Mouse (Mus musculus) cerebral cortex, adult 2 months (tissue): Measurements from ENCODE around the gene Cox10.

ENCODE experiments used
- whole genome bisulfite sequencing: fragments of 180-500 bp; shearing (Covaris S2); methylation state at CpG from one replicate; pipeline ENCODE4 v1.1.7; 2018; 5-methylcytosine and 5-hydroxymethylcytosine counted together

Gene Cox10

DNA sequence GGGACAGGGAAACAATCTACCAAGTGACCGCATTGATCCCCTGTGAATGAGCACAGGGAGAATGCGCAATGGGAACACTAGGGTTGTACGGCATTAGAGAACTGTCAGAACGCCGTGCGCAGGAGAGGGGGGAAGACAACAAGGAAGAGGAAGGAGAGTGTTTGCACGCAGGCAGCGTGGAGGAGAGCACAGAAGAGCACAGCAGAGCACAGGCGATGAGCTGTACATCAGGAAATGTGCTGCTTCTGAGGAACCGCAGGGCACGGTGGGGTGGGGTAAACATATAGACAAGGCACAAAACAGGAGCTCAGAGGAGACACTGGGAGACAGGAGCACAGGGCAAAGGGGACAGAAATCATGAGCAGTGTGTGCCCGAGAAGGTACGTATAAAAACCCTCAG is 31.8 kb downstream of the Cox10 start:
- 81% methylated on average over 13 of the region's 13 CpGs for WGBS

DNA sequence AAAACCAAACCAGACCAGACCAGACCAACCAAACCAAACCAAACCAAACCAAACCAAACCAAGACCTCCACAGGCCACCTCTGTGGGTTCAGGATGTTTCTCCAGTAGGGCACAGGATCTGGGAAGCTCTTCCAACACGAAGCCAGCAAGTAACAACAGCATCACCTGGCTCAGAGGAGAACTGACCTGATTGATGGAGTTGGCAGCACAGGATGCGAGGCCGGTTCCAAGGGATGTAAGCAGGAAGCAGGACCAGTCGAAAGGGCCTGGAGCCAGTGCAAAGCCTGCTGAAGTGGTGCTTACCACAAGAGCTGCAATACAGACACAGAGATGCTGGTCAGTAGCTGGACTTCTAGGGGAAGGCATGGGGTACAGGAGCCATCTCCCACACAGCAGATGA is 34.2 kb downstream of the Cox10 start:
- 89% methylated on average over 4 of the region's 4 CpGs for WGBS

DNA sequence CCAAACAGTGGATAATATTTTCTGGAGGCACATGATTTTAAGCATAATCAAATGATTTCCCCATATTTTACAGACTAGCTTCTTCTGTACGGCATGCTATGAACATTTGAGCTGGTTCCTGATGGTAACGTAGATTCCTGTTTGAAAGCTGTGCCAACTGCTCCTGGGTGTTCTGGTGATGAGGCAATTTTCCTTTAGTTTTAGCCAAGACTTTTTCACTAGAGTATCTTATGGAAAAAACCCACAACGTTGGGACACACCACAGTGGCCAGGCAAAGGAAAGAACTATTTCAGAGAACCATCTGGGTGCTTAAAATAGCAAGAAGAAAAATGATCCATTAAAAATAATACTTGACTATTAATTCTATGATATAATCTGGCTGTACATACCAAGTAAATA is 35.2 kb downstream of the Cox10 start:
- WGBS: 64% methylated on average over 3 of the region's 3 CpGs

DNA sequence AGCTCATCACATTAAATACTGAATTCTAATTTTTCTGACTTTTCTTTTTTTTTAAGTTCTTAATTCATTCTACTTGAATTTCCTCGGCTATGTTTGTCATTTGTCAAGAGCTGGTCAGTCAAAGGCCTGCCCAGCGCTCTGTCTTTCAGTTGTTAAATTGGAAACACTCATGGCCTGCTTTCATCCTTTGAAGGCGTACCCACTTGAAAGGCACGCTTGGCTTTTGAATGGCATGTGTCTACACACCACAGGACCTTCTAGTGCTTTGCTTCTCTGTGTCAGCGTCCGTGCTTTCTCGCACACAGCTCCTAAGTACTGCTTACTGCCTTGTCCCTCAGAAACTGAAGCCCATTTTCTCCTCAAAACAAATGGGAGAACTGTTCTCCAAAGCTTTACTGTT is 38.0 kb downstream of the Cox10 start:
- WGBS: 81% methylated on average over 7 of the region's 7 CpGs

DNA sequence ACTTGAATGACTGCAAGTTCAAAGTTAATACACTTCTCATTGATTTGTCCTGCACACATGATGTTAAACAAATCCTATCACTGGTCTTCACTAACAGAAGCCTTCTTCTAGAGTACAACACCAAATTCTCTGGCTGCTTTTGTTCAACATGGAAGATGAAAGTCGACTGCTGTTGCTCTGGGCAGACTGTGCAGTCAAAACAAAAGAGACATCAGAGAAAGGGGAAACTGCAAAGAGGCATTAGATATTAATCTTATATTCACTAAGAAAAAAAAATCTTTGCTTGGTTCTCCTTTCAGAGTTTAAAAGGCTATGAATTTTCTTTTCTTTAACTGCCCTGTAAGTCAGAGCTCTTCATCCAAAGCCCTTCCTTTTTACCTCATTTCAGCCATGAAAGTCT is 39.7 kb downstream of the Cox10 start:
- 65% methylated on average over 1 of the region's 1 CpGs for WGBS

DNA sequence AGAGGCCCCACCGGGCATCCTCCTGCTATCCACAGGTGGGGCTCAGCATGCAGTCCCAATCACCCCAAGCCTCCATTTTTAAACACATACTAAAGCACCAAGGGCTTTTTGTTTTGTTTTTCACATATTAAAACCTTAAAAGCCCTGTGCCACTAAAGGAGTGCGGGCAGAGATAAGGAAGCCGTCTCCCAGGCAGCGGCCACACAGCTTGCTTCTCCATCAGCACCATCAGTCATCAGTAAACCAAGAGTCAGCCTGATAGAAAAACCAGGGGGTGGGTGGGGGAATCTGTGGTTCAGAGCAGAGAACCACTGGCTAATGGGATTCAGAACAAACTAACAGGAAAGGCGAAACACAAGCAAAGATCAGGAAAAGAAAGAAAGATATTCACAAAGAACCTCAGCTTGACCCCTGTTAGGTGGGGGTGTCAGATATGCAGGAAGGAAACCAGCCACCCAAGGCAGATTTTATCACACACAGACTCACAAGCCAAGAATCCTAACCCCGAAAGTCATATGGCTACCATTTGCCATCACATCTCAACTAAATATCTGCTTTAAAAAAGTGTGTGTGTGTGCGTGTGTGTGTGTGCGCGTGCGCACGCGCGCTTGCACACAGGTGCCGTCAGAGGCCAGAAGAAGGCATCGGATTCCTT is 41.7 kb downstream of the Cox10 start:
- WGBS: 89% methylated on average over 15 of the region's 15 CpGs

DNA sequence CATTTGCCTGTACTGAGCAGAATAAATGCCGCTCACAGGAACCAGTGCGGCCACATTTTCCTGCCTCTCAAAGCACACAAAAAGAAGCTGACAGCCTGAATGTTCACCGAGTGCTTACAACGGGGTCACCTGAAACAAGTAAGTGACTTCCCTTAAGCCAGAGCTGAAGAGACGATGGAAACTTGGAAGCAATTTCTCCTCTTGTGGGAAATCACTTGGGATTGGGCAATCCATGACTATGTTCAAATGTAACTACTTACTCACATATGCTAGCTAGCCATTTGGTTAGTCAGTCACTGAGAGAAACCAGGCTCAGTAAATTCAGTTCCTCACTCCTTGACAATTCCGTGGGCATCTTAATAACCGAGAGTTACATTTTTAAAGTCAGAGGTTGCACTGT is 43.0 kb downstream of the Cox10 start:
- whole genome bisulfite sequencing: 86% methylated on average over 7 of the region's 7 CpGs

DNA sequence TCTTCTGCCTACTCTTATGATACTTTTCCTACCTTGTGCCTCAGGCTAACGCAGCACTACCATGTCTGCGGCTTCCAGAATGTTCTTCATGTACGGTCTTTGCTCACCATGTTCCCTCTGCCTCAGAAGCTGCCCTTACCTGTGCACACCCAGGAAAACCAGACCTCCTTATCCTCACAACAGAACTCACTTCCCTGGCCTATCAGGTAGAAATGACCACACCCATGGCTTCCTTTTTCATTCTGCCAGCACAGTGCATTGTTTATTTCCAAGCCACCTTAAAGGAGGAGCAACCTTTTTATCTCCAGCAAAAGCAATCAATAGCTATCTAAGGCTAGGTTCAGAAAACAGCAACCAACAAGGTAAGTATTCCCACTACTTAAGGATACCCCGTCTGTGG is 43.6 kb downstream of the Cox10 start:
- 97% methylated on average over 4 of the region's 4 CpGs for WGBS

DNA sequence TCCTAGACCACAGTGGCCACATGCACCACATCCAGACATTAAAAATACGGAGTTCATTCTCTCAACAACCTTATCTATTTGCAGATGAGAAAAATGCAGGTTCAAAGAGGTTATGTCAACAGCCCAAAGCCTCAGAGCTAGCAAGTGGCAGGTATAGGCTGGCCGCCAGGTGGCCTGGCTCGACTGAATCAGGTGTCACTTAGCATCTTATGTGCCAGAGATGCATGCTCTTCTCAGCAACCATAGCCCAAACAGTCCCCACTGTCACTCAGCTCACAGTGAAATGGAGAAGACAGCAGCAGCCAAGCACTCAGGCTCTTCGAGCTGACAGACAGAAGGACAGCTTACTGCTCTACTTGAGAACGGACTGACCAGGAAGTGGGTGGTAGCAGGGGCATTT is 44.6 kb downstream of the Cox10 start:
- WGBS: 83% methylated on average over 5 of the region's 5 CpGs

DNA sequence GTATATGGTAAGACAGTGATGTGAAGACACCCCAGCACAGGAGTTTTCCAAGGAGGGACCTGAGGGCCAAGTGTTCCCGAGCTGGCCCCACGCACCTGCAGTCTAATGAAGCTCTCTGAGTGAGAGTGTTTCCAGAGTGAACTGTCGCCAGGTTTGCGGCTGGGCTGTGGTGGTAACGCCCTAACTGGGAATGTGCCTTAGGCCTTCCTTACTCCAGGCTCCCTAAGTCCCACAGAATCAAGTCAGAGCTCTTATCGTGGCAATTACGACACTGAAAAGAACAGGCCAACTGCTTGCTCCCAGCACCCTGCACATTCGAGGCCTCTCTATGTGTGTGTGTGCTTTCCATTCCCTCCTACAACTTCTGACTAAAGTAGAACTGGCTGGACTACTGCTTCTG is 51.8 kb downstream of the Cox10 start:
- WGBS: 73% methylated on average over 8 of the region's 8 CpGs

DNA sequence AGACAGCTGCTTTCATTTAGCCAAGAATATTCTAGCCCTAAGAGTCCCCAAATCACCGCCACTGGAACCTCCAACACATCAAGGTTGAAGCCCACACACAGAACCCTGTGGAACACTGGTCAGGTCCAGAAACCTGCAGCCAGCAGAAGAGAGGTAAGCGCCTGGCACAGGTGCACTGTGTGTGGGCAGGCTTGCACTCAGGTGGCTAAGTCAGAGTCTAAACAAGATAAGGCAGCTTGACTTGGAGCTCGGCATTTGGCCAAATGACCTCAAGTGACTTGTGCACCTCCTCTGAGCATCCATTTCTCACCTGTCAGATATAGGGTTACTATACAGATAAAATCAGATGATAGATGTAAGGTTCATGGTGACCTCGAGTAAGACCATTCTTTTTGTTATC is 53.4 kb downstream of the Cox10 start:
- 93% methylated on average over 4 of the region's 4 CpGs for WGBS

DNA sequence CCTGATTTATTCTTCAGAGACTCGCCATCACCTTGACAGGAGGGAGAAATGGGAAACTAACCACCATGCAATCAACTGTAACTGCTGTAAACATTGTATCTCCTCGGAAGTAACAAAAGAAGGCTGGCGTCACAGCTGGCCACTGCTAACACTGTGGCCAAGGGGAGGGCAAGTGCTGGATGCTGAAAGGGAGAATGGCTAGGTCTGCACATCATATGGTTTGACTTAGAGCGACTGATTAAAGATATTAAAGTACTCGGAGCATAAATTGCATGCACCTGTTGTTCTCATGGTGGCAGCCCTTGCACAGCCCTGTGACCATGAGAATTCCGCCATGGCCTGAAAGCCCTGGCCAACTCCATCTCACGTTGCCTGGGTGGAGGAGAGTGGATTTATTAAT is 54.7 kb downstream of the Cox10 start:
- 85% methylated on average over 7 of the region's 7 CpGs for WGBS

DNA sequence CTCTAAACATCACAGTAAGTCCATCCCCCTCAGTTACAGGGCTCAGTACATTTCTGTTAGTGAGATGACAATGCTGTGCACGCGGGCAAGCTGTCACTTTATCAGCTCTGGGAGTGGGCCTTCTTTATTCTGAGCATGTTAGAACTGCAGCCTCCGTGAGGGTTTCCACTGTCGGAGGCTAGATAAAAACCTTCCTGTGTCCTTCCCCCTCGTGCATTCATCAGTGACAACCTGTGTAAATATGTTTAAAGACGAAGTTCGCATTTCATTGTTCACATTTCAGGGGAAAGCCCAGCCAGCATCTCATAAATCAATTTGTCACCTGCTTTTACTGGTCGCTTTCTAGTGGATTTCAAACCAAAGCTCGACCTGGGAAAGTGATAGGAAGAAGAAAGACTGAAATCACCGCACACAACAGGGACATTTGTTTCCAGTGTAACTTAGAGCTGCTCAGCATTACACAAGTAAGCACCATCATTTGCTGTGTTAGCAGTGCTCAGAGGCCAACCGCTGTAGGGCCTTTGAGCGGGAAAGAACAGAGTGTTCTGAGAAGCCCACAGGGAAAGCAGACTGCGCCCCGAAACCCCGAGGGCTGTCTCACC is 55.8 kb downstream of the Cox10 start:
- WGBS: 75% methylated on average over 15 of the region's 15 CpGs

DNA sequence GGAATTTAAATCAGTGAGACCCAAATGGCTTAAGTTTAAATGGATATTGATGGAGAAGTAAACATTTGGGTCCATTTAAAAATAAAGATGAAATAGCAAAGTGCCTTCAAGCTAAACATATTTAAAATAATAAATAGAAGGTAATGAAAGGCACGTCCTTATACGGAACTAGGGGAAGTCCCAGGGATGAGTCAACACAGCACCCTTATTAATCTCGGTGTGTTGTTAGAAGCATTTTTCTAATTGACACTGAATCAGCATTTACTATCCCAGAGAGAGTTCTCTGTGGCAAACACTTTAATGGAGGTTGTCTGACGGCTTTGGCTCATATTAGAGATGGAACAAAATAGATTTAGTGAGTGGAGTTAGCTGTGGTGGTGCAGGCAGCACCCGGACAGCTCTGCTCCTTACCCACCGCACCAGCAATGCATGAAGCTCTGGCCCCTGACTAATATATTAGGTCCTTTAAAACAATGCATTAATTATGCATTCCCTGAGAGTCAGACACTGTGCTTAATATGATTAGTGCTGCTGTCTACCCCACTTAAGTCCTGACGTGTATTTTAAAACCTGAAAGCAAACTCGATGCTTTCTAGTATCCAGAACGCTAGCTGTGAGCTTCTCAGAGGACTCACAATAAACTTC is 56.7 kb downstream of the Cox10 start:
- WGBS: 61% methylated on average over 9 of the region's 9 CpGs

DNA sequence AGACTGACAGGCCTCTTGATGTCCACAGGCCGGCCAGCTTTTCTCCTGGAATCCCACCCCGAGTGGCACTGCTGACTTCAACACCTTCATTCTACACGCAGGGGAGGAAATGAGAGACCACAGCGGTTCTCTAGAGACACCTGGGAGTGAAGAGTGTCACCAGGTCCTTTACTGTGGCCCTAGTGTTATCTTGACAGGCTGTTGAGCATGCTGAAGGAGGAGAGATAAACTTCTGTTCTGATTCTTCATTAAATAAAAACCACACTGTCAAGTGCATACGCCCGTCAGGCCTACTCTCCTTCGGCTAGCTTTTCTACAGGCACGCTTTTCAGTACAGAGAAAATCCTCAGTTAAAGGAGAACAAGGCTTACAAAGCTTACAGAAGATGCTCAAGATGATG is 60.0 kb downstream of the Cox10 start:
- WGBS: 97% methylated on average over 8 of the region's 8 CpGs

DNA sequence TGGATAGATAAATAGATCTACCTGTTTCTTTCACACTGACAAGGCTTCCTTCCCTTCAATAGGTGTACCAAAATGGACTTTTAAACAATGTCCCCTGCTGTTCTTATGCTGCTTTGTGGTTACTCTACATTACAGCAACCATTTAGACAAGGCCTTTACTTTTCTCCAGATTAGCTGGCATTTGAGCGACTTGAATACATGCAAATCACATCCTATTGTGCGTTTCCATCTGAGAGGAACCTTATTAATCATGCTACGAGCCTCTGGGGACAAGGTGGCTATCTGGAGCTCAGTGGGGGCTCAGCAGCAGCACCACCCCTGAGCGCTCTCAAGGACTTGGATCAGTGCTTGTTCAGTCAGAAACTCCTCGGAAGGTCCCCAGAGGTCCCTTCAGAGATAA is 61.1 kb downstream of the Cox10 start:
- WGBS: 84% methylated on average over 5 of the region's 5 CpGs

DNA sequence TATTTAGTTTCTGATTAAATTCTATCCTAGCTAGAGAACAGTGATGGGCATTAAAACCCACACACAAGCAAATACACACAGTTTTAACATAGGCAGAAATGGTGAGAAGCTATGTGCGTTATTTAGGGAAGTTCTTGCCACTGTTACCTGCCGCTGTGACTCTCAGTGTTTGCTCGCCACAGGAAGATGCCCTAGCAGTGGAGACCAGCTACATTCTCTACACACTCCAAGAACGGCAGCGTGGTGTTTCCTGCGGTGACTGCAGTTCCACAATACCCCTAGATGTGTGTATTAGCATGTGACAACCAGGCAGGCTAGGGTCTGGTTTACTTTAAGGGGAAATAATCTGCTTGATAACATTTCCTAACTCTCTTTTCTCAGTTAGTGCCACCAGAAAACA is 64.0 kb downstream of the Cox10 start:
- 91% methylated on average over 6 of the region's 6 CpGs for WGBS

DNA sequence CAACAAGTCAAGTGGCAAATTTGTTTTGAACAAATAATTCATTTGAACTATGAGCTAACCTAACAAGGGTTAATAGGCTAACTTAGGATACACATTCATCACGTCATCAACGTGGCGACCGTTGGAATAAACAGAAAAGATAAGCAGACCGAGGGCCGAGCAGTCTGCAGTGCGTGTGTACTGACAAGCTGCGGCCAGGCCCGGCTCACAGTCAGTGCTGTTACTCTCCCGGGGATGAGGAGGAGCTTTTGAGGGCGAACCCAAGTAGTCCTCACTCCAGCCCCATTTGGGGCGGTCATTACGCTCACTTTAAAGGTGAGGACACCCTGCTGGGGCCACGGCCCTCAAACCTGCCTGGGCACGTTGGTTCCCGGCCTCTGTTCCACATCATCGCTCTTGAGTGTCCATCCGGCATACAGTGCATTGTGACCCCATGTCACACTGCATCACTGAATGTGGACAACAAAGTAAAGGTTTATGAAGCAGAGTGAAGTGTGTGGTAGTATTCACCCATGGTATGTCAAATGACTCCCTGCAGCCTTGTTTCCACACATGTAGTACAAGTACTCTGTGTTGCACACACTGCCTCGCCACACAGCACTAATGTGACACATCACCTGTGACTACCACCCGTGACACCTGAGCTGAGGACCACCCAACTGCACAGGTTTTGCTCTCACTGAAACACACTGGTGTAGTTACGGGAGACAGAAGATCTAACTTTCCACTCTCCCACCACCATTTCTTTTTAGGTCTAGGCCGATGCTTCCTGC is 68.4 kb downstream of the Cox10 start:
- WGBS: 89% methylated on average over 22 of the region's 22 CpGs

DNA sequence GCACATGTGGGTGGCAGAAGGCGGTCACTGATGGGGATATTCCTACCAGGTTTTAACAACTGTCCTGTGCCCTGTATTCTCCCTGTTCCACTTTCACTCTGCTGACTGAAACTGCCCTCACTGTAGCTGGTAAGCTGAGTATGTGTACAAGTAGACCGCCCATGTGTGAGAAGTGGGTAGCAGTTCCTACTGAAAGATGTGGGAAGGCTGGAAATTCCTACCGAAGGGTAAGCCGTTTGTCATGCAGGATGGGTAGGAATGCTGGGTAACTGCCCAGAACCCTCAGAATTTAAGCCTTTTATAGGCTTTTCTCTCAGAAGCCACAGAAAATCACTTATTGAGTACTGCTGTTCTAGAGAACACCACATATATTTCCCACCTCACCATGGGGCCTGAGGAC is 75.1 kb downstream of the Cox10 start:
- WGBS: 47% methylated on average over 4 of the region's 4 CpGs

DNA sequence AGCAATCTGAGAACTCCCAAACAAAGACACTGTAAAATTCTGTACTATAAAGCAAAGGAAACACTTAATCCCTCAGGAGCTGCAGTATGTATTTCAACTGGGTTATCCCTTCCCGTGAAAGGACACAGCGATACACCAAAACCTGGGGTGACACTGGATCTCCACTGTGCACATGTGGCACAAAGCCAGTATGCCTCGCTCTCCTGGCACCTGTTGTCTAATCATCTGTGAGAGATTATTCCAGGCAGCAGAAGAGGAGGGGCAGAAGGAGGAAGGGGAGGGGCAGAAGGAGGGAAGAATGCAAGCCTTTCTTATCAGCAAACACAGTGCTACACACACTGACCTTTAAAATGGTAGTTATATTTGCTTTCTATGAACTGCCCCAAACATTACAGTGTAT is 75.8 kb downstream of the Cox10 start:
- 58% methylated on average over 3 of the region's 3 CpGs for WGBS

DNA sequence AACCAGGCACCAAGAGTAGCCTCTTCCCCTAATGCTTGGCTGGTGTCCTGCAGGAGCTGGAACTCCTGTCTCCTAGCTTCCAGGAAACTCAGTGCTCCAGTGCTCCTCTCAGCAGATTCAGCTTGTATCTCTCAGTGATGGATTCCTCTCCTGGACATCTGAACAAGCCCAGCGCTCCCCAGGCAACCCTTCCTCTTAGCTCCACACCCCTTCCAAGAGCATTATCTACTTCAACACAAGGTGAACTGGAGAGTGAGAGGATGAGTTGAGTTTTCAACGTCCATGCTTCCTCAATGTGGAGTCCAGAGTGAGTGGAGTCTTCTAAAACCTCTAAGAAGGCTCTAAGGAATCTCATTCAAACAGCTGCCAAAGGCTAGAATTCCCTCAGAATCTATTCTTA is 76.6 kb downstream of the Cox10 start:
- WGBS: 71% methylated on average over 2 of the region's 2 CpGs

DNA sequence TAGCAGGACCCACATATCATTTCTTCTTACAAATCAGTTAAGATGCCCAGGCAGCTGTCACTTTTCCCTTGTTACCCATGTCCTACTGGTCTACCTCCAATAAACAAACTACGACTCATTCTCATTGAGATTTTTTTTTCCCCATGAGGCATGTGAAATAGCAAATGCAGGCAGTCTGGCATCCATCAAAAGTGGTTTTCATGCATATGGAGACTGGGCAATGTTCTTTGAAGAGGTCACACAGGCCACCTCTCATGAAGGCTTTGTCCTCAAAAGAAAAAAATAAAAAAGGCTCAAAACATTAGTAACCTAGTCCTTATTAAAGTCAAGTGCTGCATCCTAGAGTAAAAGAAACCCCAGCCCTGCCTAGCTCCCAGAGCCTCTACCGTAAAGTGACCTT is 78.2 kb downstream of the Cox10 start:
- WGBS: 91% methylated on average over 2 of the region's 2 CpGs
